Mouse (Mus musculus): ENCODE measurements around the gene Mysm1.

The Mysm1 gene

DNA sequence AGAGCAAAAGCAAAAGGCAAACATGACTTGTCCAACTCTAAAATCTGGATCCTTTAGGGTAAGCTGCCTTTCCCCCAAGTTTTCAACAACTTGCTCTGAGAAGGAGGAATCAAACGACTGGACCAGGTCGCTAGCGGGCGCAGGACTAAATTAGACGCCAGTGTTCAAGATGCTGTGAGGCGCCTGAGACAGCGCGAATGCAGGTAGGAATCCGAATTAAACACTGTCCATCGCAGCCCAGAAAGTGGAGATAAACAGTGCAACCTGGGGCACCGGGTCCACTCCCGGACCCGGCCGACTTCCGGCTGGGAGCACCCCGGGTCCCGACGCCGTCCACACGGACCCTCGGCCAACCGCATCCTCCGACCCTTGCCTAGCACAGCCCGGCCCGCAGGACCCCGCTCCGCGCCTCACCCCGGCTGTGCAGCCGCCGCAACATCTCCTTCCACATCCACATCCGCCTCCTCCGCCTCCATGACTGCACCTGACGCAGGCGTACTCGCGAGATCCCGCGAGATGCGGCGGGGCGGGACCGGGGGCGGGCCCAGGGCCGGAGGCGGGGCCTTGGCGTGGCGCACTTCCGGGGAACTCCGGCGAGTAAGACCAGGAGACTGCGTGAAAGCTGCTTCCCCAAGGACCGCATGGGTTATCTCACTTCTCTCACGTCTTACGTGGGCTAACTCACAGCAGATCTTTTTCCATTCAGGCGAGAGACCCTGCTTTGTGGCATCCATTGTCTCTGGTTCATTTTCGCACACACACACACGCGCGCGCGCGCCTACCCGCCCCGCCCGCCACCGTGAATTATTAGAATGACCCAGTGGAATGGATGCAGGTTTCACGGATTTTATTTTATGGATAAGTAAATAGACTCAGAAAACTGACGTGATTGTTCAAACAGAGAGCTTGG is at the start of gene Mysm1:
Gene Mysm1, minus strand, starts transcription at position 511 of the 910 bp plus-strand sequence.
- peak; percentile 78 for DNase-seq (ENCODE audit: low spot score)

- DNase-seq (ENCODE audit: low spot score), result no peak
Measured at GRCm38 (mm10) chr4:95025847-95026600, 47.1 kb upstream of the Mysm1 start.

DNA sequence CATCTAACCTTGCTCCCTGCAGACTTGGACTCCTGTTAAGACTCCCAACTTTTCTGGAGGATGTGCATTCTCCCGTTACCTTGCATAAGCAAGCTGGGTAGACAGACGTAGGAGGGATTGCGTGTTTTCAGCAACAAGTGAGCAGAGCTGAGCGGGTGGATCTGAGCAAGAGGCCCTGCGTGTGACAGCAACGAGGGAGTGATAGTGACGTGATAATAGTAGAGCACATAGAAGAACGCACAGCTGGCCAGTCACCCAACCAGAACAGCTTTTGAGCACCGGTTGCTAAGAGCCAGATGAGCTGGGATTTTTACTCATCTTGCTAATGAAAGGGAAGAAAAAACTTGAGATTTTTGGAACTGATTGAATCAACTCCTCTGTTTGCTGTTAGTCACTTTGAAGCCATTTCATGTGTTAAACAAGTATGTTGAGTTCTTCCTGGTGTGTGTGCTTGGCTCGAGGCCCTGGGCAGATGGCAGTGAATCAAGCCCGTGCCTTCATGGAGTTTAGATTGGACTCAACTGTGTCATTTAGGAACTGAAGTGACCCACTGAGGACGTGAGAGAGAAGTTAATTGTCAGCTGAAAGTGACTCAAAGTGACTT is 44.6 kb upstream of the Mysm1 start:
- no peak for DNase-seq (ENCODE audit: low spot score)

- DNase-seq (ENCODE audit: low spot score), result no peak
Measured at GRCm38 (mm10) chr4:95021649-95022637, 43.0 kb upstream of the Mysm1 start.

- no peak for DNase-seq (ENCODE audit: low spot score)
Measured at GRCm38 (mm10) chr4:95020201-95020600, 41.3 kb upstream of the Mysm1 start.

GRCm38 (mm10) chr4:95018221-95018620 is 39.3 kb upstream of the Mysm1 start:
- DNase-seq (ENCODE audit: low spot score), result no peak

DNA sequence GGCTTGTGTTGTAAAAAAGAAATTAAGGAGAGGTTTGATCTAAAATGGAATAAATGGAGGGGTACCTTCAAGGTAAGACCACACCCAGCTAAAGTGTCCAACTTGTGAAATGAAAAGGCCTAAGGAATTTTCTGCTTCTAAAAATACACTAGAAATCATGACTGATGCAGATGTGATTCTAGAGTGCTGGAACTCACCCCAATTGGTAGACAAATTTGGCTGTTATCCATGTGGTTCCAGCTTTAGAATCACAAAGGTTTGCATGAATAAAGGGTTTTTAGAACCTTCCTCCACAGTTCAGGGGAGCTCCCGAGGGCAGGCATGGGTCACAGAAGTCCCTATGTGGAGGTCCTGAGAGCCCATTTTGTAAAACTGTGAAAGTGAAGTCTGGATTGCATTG is 33.8 kb upstream of the Mysm1 start:
- DNase-seq (ENCODE audit: low spot score), result no peak

- DNase-seq (ENCODE audit: low spot score), result no peak
Measured at GRCm38 (mm10) chr4:95012256-95012655, 33.4 kb upstream of the Mysm1 start.

GRCm38 (mm10) chr4:95008175-95009057 is 29.5 kb upstream of the Mysm1 start:
- peak; percentile 81 for DNase-seq (ENCODE audit: low spot score)

DNA sequence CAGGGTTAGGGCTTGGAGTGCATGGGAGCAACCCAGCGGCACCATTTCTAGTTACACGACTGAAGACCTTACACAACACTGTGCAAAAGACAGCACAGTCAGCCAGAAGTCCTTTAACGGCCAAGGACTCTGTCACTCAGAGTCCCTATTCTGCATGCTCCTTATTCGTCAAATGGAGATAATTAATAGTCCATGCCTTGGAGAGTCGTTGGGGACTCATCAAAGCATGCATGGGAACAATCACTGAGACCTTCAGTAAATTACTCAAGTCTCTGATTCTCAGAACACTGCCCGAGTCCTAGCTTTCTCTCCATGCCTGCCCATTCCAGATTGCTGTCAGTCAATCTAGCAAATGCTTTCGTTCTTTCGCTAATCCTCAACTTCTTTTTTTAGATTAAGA is 28.9 kb upstream of the Mysm1 start:
- DNase-seq (ENCODE audit: low spot score), result no peak

DNA sequence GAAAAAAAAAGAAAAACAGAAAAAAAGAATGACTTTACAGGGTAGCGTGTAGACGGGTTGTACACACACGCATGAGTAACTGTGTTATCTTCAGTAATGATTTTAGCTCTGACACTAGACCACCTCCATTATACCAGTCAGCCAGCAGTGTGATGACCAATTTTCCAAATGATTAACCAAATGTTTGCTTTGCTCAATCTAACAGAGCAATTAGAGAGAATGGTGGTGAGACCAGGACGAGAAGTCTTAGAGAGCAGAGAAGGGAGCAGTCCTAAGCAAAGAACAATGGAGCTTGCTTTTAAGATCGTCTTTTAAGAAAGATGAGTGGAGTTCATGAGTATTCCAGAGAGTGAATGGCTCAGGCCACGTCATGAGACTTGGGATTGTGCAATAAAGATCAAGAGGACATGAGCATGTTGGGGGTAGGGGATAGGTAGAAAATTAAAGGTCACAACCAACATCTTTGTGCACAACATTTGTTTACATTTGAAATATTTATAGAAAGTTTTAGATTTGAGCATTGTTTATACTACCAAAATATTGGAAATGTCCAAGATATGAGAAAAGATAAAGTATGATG is 26.4 kb upstream of the Mysm1 start:
- no peak for DNase-seq (ENCODE audit: low spot score)

DNA sequence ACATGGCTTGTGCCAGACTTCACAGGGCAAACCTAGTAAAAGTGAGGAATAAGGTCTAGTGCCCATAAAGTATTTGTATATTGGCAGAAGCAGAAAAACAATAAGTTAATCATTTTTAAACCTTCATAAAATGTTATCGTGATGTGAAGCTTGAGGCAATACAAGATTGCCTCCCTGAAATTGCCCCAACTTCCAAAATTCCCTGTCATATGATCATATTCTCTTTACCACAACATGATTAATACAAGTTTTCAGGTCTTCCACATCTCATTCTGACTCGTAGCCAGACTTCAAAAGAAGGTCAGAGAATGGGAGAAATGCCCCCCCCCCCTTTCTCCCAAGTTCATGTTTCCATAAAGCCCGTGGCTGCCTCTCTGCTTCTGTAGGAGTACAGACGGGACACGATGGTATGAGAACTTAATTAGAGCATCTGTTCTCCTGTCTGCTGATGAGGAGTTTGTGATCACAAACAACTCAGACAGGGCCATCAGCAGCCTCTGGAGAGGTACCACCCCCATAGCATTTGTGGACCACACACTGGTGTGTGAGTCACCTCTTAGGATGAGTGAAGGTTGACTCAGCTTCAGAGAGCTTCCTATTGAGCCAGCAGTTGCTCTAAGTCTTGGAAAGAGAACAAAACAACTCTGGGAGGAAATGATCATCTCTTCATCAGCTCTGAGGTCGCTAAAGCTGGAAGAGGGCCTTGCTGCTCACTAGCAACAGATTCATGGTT is 22.3 kb upstream of the Mysm1 start:
- DNase-seq (ENCODE audit: low spot score), result no peak

- DNase-seq (ENCODE audit: low spot score), result no peak
Measured at GRCm38 (mm10) chr4:95000147-95000546, 21.2 kb upstream of the Mysm1 start.

DNA sequence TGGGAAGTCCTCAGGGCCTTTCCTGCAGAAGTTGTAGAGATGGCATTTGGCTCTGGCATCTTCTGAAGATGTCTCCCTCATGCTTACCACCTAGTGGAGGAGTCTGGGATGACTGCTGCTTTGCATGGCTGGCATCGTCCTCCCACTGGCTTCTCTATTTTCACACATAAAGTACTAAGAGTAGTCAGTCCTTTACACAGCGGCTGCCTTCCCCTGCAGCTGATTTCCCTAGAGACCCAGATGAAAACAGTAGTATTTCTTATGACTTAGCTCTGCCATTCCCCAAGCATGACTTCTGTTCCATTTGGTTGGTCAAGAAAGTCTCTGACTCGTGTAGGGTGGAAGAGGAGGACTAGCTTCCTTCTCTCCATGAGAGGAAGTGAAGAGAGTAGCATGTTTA is 20.3 kb upstream of the Mysm1 start:
- DNase-seq (ENCODE audit: low spot score), result no peak

DNA sequence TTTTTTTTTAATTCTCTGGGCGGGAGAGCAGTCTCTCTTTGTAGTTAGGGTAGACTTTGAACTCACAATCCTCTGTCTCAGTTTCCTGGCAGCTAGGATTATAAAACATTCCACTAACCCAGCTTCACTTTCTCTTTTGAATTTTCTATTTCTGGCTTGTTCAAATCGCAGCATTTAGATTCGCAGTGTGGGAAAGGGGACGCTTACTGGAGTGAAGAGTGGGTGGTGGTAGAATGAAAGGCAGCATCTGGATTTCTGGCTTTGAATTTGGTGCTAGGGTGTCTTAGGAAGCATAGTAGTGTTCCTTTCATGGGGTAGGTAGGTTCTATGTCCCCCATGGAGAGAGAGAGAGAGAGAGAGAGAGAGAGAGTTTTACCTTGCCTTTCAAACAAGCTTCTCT is 17.0 kb upstream of the Mysm1 start:
- DNase-seq (ENCODE audit: low spot score), result no peak

DNA sequence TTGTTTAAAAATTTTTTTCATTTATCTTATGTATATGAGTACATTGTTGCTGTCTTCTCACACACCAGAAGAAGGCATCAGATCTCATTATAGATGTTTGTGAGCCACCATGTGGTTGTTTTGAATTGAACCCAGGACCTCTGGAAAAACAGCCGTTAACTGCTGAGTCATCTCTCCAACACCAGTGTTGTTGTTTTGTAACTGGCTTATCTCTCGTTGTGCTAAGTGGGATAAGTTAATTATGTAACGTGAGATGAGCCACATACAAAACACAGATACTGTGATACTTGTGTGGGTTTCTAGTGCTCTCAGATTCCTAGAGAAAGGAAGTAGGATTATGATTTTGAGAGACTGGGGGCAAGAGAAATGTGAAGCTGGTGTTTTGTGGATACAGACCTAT is 11.3 kb upstream of the Mysm1 start:
- DNase-seq (ENCODE audit: low spot score), result no peak

- no peak for DNase-seq (ENCODE audit: low spot score)
Measured at GRCm38 (mm10) chr4:94987725-94988124, 8.8 kb upstream of the Mysm1 start.

DNA sequence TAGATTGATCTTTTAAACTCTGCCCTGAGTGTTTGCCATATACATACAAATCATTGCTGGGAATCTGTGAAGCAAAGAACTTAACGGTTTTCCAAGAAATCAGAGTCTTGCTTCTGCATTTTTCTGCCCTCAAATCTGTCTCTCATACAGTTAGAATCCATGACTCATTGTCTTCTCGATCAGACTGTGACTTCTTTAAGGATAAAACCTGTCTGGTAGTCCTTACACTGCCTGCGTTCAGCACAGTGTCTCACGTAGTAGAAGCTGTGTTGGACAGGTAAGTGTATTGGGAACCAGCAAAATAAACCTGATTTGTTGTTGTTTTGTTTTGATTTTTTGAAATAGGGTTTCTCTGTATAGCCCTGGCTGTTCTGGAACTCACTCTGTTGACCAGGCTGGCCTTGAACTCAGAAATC is 608 bp upstream of the Mysm1 start:
- DNase-seq (ENCODE audit: low spot score), result no peak

DNA sequence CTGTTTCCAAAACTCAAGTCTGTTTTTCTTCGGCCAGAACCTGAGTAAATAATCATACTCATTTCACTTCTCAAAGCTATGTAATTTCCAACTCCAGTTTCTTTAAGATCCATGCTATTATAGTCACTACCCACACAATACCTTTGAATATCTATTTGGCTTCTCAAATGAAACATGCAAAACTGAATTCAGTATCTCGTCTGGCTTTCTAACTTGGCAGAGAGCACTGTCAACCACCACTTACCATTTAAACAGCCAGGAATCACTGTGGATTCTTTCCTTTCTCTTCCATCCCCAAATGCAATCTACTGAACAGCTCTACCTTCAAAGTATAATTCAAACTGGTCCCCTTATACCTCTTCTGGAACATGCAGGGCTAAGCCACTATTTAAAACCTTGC is 5.6 kb downstream of the Mysm1 start:
- DNase-seq (ENCODE audit: low spot score), result no peak

- no peak for DNase-seq (ENCODE audit: low spot score)
Measured at GRCm38 (mm10) chr4:94952773-94953172, 26.1 kb downstream of the Mysm1 start.
